Mouse (Mus musculus): ENCODE measurements around the gene Recql5. TPM values are rescaled to one million over a fixed set of nuclear protein-coding genes. Genes with fewer than 3 reads are reported as not detected.

The Recql5 gene
- total RNA-seq, 2 experiments from 2014 or later: 27.1 to 29.4 TPM

DNA sequence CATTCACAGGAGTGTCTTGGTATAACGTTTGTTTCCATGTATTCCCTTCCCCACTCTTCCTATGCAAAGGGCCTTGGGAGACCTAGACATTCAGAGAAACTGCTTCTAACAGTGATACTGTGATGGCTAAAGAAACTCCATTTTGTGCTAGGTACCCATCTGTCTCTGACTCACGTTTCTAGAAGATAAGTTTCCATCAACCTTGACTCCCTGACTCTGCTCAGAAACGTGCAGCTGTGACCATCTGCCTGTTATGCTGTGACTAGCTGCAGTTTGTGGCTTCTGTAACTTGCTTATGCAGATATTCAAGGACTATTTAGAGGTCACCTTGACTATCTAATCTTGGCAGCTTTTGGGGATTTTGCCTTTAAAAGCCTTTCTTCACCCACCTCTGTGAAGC is 2.0 kb downstream of the Recql5 start:
- DNase-seq (ENCODE audit: extremely low spot score in 1 of 2, low spot score in 2 of 2): no peak
- no peak overlapping the region for H3K27ac ChIP-seq
- no peak overlapping the region for H3K4me3 ChIP-seq
- TF ChIP-seq CTCF (IDR thresholded peaks at IDR 0.05): no peak
- intact Hi-C loops (cut with DNase I): no loop called here

DNA sequence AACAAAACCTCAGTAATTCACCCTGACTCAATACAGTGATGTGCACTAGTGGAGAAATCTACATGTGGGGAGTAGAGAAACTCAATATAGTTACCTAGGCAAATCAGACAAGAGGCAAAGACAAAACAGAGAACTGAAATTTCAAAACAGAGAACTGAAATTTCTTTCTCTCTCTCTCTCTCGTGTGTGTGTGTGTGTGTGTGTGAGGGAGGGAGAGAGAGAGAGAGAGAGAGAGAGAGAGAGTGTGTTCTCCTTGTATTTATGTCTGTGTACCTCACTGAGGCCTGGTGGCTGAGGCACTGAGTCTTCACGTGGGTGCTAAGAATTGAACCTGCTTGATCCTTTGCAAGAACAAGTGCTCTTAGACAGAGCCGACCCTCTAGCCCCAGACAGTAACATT is 3.5 kb downstream of the Recql5 start:
- Histone ChIP-seq H3K4me3 (no peak overlapping the region), H3K27ac (no peak overlapping the region)
- no peak for DNase-seq (ENCODE audit: extremely low spot score in 1 of 2, low spot score in 2 of 2)
- intact Hi-C loops (cut with DNase I): no loop called here
- TF ChIP-seq CTCF (IDR thresholded peaks at IDR 0.05): no peak

DNA sequence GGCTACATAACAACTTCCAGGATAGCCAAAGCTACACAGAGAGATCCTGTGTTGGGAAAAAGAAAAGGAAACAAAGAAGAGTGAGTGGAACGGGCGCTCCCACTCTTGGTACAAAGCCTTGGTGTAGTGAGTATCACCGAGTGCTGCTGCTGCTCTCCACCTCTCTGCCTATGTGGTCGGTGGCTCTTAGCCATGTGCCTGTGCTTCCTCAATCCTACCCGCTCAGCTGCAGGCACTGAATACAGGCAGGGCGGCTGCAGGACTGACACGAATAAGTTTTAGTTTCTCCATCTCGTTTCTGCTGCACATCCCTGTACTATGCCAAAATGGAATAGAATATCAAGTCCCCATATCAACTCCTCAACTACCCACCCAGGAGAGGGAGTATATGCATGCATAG is 4.2 kb downstream of the Recql5 start:
- no peak for DNase-seq (ENCODE audit: extremely low spot score in 1 of 2, low spot score in 2 of 2)
- TF ChIP-seq CTCF (IDR thresholded peaks at IDR 0.05): no peak
- Histone ChIP-seq H3K4me3 (no peak overlapping the region), H3K27ac (no peak overlapping the region)
- intact Hi-C loops (cut with DNase I): no loop called here

DNA sequence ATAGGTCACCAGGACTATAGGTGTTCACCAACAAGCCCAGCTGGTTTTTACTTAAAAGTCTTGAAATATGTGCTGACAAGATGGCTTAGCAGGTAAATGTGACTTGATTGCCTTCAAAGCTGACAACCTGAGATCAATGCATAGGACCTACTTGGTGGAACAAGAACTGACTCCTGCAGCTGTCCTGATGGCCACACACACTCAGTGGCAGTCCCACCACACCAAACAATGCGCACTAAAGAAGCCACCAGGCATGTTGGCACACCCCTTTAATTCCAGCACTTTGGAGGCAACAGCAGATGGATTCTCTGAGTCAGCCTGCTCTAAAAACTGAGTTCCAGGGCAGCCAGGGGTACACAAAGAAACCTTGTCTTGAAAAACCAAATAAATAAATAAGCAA is 11.3 kb downstream of the Recql5 start:
- no peak for TF ChIP-seq CTCF (IDR thresholded peaks at IDR 0.05)
- Histone ChIP-seq H3K27ac (no peak overlapping the region), H3K4me3 (no peak overlapping the region)
- intact Hi-C loops (cut with DNase I): no loop called here
- DNase-seq (ENCODE audit: extremely low spot score in 1 of 2, low spot score in 2 of 2): no peak

DNA sequence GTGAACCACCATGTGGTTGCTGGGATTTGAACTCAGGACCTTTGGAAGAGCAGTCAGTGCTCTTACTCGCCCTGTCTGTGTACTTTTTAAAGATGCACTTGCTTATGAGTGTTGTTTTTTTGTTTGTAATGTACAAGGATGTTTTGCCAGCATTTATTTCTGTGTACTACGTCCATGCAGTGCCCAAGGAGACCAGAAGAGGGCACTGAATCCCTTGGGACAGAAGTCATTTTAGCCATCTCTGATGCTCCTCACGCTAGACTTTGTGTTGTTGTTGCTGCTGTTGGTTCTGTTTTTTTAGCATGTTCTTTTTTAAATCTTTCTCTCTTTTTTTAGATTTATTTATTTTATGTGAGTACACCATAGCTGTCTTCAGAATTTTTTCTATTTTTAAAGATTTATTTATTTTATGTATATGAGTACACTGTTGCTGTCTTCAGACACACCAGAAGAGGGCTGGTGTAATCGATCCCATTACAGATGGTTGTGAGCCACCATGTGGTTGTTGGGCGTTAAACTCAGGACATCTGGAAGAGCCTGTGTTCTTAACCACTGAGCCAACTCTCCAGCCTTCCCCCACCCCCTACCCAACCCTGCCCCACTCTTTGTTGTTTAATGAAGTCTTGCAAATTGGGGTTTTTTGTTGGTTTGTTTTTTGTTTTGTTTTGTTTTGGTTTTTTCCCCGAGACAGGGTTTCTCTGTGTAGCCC is 13.0 kb downstream of the Recql5 start:
- TF ChIP-seq CTCF (IDR thresholded peaks at IDR 0.05): peak; percentile 85
- Histone ChIP-seq H3K27ac (no peak overlapping the region), H3K4me3 (no peak overlapping the region)
- intact Hi-C loops (cut with DNase I): no loop called here
- peak in 1 of 2 experiments; percentile 41 for DNase-seq (ENCODE audit: extremely low spot score in 1 of 2, low spot score in 2 of 2)

DNA sequence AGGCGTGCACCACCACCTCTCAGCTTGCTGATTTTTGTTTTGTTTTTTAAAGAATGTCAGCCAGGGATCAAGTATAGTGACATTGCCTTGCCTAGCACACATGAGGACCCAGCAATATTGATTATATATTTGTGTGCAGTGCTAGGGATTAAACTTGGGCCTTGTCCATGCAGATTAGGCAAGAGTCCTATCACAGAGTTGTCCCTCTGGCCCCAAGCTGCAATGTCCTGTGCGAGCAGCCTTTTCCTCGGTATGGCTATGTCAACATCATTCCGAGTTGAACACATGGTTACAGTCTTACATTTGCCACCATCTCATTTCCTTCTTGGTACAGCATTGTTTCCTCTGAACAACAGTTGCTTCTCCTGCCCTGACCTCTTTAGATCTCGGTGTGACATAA is 14.2 kb downstream of the Recql5 start:
- Histone ChIP-seq H3K27ac (no peak overlapping the region), H3K4me3 (no peak overlapping the region)
- no peak for TF ChIP-seq CTCF (IDR thresholded peaks at IDR 0.05)
- intact Hi-C loops (cut with DNase I): no loop called here
- DNase-seq (ENCODE audit: extremely low spot score in 1 of 2, low spot score in 2 of 2): no peak

DNA sequence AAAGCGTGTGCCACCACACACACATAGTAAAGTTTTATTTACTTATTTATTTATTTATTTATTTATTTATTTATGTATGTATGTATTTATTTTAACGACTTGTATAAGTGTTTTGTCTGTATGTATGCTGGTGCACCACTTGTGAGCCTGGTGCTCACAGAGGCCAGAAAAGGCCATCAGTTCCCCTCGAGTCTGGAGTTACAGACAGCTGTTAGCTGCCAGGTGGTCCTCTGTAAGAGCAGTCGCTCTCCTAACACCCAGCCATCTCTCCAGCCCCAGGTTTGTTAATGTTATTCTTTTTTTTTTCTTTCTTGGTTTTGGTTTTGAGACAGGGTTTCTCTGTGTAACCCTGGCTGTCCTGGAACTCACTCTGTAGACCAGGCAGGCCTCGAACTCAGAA is 14.6 kb downstream of the Recql5 start:
- intact Hi-C loops (cut with DNase I): no loop called here
- DNase-seq (ENCODE audit: extremely low spot score in 1 of 2, low spot score in 2 of 2): no peak
- no peak overlapping the region for H3K27ac ChIP-seq
- no peak overlapping the region for H3K4me3 ChIP-seq
- no peak for TF ChIP-seq CTCF (IDR thresholded peaks at IDR 0.05)

DNA sequence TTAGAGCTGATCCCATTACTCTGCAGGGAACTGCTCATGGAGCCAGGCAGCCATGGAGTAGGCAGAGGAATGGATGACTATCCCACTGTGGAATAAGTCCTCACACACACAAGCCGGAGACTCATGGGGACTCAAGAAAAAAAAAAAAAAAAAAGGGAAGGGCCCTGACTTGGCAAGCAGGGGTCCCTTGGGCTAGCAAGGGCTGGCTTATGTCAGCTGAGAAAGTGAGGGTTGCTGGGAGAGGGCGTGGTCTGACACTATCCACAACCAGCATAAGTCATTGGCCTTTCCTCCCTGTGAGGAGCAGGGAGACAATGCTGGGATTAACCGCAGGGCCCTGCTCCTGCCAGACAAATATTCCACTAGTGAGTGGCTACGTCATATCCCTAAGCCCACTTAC is 16.7 kb downstream of the Recql5 start:
- no peak overlapping the region for H3K27ac ChIP-seq
- intact Hi-C loops (cut with DNase I): no loop called here
- TF ChIP-seq CTCF (IDR thresholded peaks at IDR 0.05): no peak
- H3K4me3 ChIP-seq: no peak overlapping the region
- no peak for DNase-seq (ENCODE audit: extremely low spot score in 1 of 2, low spot score in 2 of 2)

DNA sequence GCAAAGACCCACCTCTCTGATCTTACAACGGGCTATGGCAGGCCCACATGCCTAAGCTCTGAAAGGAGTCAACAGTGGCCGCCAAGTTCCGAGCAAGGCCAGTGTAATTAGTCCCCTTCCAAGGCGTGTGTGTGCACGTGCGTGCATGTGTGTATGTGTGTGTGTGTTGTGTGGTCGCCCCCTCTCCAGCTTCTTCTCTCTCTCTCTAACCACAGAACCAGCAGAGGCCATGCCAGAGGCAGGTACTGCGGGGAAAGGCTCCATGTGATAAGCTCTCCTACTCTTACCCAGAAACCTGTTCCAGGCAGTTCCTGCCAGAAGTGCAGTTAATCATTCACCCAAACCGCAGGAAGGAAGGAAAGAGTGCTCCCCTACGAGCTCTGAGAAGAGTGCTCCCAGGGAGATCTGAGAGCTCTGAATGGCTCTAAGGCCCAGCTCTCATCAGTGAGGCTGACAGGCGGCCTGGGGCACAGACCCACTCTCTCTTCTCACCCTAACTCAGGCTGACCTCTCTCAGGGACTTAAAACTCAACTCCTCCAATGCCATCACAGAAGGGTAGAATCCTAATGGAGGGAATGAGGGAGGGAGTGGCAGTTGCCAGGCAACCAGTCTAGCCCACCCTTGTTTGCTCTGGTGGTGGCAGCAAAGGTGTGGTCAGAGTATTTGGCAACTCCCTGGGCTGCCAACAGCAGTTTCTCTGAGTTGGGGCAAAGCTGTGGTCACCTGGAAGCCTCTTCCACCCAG is 21.5 kb downstream of the Recql5 start, which contains the start of gene Smim6:
Gene Smim6 (plus strand): TSS at position 386 of the 745 bp plus-strand sequence.
- TF ChIP-seq CTCF (IDR thresholded peaks at IDR 0.05): no peak
- Histone ChIP-seq H3K4me3 (no peak within 1 kb of the TSS), H3K27ac (no peak within 1 kb of the TSS)
- intact Hi-C loops (cut with DNase I): no loop called here
- no peak for DNase-seq (ENCODE audit: extremely low spot score in 1 of 2, low spot score in 2 of 2)

DNA sequence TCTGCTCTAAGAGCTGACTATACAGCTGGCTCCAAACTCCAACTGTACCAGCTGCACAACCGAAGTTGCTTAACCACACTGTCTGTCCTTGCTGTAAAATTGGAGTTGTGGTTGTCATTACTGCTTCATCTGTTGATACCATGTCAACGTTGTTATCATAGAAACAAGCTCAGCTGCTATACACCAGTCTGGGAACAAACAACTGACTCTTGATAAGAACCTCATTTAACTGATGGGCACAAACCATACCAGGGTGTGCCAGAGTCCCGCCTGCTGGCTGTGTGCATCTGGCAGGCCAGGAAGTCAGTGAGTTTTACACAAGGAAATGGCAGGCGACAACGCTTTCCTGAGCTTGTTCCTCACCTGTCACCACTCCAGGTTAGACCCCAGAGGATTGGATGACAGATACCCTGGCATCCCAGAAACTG is 22.1 kb downstream of the Recql5 start:
- H3K4me3 ChIP-seq: no peak overlapping the region
- H3K27ac ChIP-seq: no peak overlapping the region
- no peak for TF ChIP-seq CTCF (IDR thresholded peaks at IDR 0.05)
- DNase-seq (ENCODE audit: extremely low spot score in 1 of 2, low spot score in 2 of 2): no peak
- intact Hi-C loops (cut with DNase I): no loop called here

DNA sequence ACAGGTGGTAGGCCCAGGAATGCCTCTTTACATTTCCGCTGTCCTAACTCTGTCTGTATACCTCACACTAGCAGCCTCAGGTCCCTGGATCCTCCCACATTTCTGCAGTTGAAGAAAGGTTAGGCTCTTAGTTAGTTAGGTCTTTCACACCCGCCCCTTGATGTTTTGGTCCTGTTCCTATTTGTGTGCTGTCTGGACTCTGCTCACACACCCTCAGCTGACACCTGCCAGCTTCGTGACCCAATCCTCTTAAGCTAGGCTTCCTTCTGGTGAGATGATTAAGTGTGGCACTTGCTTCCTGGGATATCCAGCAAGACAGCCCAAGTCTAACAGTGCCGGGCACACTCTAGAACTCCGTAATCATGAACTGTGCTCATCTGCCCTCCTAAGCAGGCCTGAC is 26.8 kb downstream of the Recql5 start:
- no peak overlapping the region for H3K4me3 ChIP-seq
- no peak overlapping the region for H3K27ac ChIP-seq
- TF ChIP-seq CTCF (IDR thresholded peaks at IDR 0.05): no peak
- intact Hi-C loops (cut with DNase I): no loop called here
- DNase-seq (ENCODE audit: extremely low spot score in 1 of 2, low spot score in 2 of 2): no peak

DNA sequence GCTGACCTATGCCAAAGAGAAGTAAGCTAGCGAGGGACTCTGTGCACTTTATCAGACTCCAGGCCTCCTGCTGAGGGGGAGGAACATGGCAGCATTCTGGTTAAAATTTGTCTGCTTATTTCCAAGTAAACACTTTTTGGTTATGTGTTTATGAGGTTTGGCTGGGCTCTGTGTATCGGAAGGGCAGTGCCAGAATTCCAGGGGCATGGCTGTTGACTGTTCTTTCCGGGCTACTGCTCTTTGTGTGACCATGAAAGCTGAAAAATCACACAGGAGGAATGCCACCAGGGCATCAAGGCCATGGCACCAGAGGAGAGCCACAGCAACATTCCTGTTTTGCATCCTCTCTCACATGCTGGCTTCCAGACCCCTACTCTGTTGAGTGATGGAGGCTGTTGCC is 27.2 kb downstream of the Recql5 start:
- Histone ChIP-seq H3K27ac (no peak overlapping the region), H3K4me3 (no peak overlapping the region)
- intact Hi-C loops (cut with DNase I): no loop called here
- DNase-seq (ENCODE audit: extremely low spot score in 1 of 2, low spot score in 2 of 2): no peak
- TF ChIP-seq CTCF (IDR thresholded peaks at IDR 0.05): no peak
